Mouse (Mus musculus) liver, postnatal 0 days (tissue): ENCODE measurements around the gene Tnni1.

Experiments
- CTCF ChIP-seq: sonication (generic); IDR thresholded peaks from 2 replicates; pipeline ENCODE4 v1.5.1; 2016; ENCODE audit warnings: antibody characterized with exemption, low read depth
- EP300 ChIP-seq: IDR thresholded peaks from 2 replicates; pipeline ENCODE4 v1.6.1; 2016; ENCODE audit warnings: antibody characterized with exemption, low read depth, mild to moderate bottlenecking

DNA sequence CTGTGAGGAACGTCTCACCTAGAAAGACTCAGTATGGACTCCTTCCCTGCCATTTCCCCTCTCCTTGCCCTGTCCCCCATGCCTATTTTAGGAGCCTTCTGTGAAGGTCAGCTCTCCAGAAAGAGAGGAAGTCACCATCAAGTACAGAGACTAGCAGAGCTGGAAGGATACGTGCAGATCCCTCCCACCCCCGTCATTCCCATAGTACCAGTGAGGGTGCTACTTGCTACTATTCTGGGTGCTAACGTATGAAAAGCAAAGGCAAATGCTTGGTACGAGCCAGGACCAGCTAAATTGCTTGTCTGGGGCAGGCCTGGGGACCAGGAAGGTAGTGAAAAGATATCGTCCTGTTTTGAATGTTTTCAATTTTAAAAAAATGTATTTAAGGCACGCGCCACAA is 21.9 kb upstream of the Tnni1 start:
- TF ChIP-seq EP300, result no peak
- no peak for TF ChIP-seq CTCF
